Mouse (Mus musculus) testis, postnatal 14 days (tissue): ENCODE data around the gene Dscam.

ENCODE experiments used
- DNase-seq: peaks from one replicate; pipeline ENCODE4 v3.0.0; 2021; ENCODE audit warnings: low spot score

Dscam gene

DNA sequence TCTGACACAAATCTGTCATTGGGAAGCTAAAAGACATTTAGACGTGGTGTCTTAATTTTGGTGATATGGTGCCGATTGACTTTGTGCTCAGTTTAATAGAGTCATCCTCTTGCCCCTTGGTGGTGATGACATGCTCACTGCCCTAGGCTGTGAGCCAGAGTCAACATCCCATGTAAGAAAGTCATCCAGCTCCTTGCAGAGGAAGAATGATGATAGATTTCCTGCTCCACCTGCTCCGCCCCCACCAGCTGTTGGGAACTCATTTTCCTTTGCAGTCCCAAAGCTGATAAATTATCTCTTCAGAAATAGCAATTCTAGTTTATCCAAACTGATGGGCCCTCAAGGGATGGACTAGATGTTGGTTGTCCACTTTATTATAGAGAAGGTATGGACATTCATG lies 613.9 kb downstream of the Dscam start:
- DNase-seq, result no peak

DNA sequence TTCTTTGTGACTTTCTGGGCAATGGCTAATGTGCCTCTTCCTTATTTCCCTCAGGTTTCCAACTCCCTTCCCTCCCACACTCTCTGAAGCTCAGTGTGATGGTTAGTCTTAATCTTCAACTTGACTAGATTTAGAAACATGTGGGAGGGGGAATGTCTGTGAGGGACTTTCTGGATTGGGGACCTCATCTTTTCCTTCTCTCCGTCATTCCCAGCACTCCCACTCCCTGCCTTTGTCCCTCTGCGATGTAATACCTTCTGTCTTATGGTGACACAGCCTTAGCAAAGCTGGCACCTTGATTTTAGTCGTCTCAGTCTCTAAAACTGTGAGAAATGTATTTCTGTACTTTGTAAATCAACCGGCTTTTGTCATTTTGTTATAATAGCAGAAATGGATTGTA lies 615.1 kb downstream of the Dscam start:
- no peak for DNase-seq

GRCm38 (mm10) chr16:96552680-96553079 lies 617.9 kb downstream of the Dscam start:
- no peak for DNase-seq

DNA sequence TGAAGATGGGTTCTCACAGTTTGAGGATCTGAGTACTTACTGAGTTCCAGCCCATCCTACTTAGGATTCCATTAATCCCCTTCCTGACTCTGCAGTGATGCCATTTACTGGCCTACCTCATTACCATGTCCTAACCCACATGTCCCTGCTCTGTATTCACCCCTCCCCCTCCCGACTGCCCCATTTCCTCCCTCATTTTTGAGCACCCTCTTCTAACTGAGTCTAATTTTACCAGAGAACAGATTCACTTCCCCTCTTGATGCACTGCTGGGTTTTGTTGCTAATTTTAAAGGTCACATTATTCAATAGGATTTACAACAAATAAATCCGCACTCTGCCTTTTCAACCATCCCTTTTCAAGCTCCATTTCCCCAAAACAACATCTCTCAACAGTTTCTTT lies 629.5 kb downstream of the Dscam start:
- DNase-seq, result no peak
